Mouse (Mus musculus): ENCODE results near the gene E2f6.

The E2f6 gene

DNA sequence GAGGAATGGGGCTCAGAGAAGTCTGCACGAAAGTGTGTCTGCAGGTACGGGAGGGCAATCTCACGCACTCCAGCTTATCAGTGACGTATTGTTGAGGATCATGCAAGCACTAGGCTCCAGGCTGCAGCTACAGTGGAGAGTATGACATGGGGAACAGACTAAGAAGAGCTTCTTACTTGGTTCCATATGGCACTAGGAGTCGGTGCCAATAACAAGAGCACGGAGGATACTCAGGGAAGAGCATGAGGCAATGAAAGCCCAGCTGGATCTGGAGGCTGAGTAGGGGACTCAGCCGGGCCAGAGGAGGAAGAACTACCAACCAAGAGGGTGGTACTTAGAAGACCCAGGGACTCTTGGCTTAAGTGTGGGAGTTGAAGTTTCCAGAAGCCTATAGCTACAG is 62.8 kb downstream of the E2f6 start:
- no peak for DNase-seq (ENCODE audit: low spot score)

DNA sequence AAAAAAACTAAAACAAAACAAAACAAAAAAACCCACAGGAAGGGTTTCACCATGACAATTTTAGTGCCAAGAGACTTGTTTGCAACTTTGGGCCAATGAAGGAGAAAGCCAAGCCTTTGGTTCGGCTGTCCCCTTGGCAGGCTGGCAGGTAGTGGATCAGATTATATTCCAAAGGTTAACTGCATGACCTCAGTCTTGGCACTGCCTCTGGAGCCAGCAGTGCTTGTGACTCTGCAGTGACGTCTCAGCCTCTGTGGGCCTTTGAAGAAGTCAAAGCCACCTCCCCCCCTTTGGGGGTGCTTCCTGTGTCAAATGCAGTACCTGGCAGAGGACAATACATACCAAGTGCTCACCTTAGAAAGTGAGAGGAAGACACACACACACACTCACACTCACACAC is 63.3 kb downstream of the E2f6 start:
- DNase-seq (ENCODE audit: low spot score): peak; percentile 94

GRCm38 (mm10) chr12:16875269-16875668 is 64.5 kb downstream of the E2f6 start:
- DNase-seq (ENCODE audit: low spot score): peak; percentile 45

DNA sequence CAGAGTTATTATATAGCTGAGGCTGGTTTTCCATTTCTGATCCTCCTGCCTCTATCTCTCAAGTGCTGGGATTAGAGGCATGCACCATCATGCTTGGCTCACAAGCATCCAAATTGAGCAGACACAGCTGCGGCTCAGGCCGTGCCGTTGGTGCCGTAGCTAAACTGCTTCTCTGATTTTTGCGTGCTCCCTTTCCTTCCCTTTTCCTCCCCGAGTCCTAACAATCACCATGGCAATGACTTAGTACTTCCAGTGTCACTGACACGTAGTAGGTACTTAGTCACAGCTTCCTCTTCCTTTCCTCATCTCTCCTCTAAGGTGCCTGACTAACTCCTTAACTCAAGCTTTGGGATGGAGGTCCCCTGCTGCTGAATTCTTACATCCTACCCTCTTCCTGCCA is 64.9 kb downstream of the E2f6 start:
- no peak for DNase-seq (ENCODE audit: low spot score)

DNA sequence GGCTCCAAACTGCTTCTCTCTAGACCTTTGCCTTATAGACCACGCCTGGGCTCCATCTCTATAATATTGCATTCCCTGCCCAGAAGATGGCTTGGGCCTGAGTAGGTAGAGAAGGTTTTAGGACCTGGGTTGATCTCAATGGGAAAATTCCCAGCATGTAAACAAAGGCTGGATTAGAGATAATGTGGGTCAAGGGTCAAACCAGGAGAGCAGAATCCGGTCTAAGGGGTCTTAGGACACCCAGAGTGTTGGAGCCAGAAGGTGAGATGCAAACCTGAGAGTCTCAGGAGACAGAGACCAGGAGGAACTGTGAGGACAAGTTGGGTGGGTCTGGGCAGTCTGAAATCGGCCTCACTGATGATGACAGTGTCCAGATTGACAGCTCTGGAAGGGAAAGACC is 65.9 kb downstream of the E2f6 start:
- no peak for DNase-seq (ENCODE audit: low spot score)

- no peak for DNase-seq (ENCODE audit: low spot score)
These were observed 66.4 kb downstream of the E2f6 start for GRCm38 (mm10) chr12:16877141-16877540.

DNA sequence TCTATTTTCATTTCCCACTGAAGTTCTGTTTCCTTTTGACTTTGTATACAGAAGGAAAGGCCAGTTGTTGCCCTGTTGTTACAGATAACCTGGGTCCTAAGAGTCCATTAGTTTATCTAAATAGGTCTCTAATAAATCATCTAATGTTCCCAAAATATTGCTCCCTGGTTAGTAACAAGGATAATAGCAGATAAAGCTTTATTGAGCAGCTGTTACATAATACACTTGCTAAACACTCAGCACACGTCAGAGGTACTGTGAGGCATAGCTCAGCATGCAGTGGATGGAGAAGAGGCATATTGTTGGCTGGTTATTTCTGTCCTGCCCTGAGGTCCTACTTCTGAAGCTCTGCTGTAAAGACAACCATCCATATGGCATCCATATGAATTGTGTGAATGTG is 66.9 kb downstream of the E2f6 start:
- DNase-seq (ENCODE audit: low spot score): no peak

- no peak for DNase-seq (ENCODE audit: low spot score)
These were observed 68.6 kb downstream of the E2f6 start for GRCm38 (mm10) chr12:16879369-16879768.

DNA sequence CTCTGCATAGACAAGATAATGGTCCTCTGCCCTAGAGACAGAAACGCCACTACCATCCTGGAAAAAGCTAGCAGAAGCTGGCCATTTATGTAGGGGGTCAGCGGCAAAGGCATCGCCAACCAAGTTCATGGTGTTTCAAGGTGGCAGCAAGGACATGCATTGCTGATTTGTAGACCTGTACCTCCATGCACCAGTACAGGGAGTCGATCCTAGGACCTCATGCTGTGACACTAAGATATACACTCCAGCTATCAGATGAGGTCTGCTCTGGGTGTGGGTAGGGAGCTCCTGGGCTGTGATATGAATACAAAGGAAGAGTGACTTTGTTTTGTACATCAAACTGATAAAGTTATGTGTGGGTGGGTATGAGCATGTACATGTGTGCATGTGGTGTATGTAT is 69.3 kb downstream of the E2f6 start:
- no peak for DNase-seq (ENCODE audit: low spot score)

DNA sequence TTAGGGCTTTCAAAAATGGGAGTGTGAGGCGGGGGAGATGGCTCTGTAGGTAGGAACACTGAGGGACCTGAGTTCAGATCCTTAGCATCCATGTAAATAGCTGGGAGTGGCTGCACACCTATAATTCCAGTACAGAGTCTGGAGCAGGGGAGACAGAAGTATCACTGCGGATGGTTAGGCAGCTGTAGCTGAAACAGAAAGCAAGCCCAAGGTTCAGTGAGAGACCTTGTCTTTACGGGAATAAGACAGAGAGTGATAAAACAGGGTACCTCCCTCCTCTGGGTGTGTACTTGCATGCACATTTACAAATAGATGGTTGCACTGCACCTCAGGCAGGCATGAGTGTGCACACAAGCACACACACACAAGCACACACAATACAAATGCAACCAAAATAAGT is 71.7 kb downstream of the E2f6 start:
- DNase-seq (ENCODE audit: low spot score): no peak

DNA sequence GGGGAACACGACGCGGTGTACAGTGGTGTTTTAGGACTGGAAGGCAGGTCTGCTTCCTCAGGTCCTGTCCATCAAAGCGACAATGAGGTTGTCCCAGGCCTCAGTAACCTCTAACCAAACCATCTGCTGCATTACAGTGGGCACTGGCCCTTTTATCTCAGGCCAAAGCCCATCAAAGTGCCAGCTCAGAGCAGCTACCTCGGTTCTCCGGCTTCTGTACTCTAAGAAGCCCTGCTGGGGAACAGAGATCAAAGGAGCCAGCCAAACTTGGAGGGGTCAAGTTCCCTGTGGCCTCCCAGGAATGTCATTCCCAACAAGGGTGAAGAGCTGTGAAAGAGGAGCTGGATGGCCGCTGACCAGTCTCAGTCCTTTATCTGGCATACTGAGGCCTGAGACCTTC is 72.3 kb downstream of the E2f6 start:
- DNase-seq (ENCODE audit: low spot score): no peak

GRCm38 (mm10) chr12:16884534-16884933 is 73.8 kb downstream of the E2f6 start:
- no peak for DNase-seq (ENCODE audit: low spot score)

- no peak for DNase-seq (ENCODE audit: low spot score)
These were observed 75.6 kb downstream of the E2f6 start for GRCm38 (mm10) chr12:16886354-16886753.
